Mouse (Mus musculus) cerebellum, postnatal 25 days (tissue): ENCODE results near the gene Slc22a14.
A peak's percentile ranks its signal among the peaks of the same experiment; 100 is the strongest.
"Not testable (repeated sequence)": the region's sequence is repeated elsewhere in the genome, so short reads cannot be mapped to it uniquely, and the experiment has no call there.

Experiments used
- DNase-seq, 2 experiments: peaks; one replicate each; pipeline ENCODE4 v3.0.0; 2021; ENCODE audit warnings: mixed read lengths in 2 of 2

Slc22a14 gene

GRCm38 (mm10) chr9:119365284-119365683 lies at the start of gene Slc22a14:
Gene Slc22a14 (minus strand): TSS chr9:119365553.
- DNase-seq: no peak

- no peak for DNase-seq
These were observed 44.5 kb upstream of the Slc22a14 start for GRCm38 (mm10) chr9:119409864-119410263.

- no peak for DNase-seq
These were observed 43.7 kb upstream of the Slc22a14 start for GRCm38 (mm10) chr9:119408898-119409664.

- DNase-seq: peak in 1 of 2 experiments; percentile 35
These were observed 42.5 kb upstream of the Slc22a14 start for GRCm38 (mm10) chr9:119407884-119408283.

- DNase-seq: no peak
These were observed 38.7 kb upstream of the Slc22a14 start for GRCm38 (mm10) chr9:119404090-119404489.

- DNase-seq: peak in 1 of 2 experiments; percentile 56
These were observed 37.9 kb upstream of the Slc22a14 start for GRCm38 (mm10) chr9:119403236-119403641.

- peak; percentile 66 to 74 for DNase-seq
These were observed 37.2 kb upstream of the Slc22a14 start for GRCm38 (mm10) chr9:119402253-119403235.

GRCm38 (mm10) chr9:119401801-119402214 lies 36.5 kb upstream of the Slc22a14 start, which contains the start of gene Acvr2b:
Gene Acvr2b (plus strand): TSS chr9:119402118.
- DNase-seq: peak; percentile 92 to 97

GRCm38 (mm10) chr9:119401351-119401750 lies 36.0 kb upstream of the Slc22a14 start:
- peak in 1 of 2 experiments; percentile 23 for DNase-seq

GRCm38 (mm10) chr9:119394808-119395207 lies 29.5 kb upstream of the Slc22a14 start:
- DNase-seq: no peak

- no peak for DNase-seq
These were observed 24.9 kb upstream of the Slc22a14 start for GRCm38 (mm10) chr9:119390214-119390613.

GRCm38 (mm10) chr9:119388956-119389355 lies 23.6 kb upstream of the Slc22a14 start:
- no peak for DNase-seq

- no peak for DNase-seq
These were observed 17.2 kb upstream of the Slc22a14 start for GRCm38 (mm10) chr9:119382603-119383002.

- no peak for DNase-seq
These were observed 12.9 kb upstream of the Slc22a14 start for GRCm38 (mm10) chr9:119378231-119378630.

- DNase-seq: no peak
These were observed 10.2 kb upstream of the Slc22a14 start for GRCm38 (mm10) chr9:119375556-119375955.

GRCm38 (mm10) chr9:119375008-119375407 lies 9.7 kb upstream of the Slc22a14 start:
- no peak for DNase-seq

- DNase-seq: no peak
These were observed 5.9 kb upstream of the Slc22a14 start for GRCm38 (mm10) chr9:119371251-119371650.

- not testable (repeated sequence) for DNase-seq
These were observed 5.4 kb upstream of the Slc22a14 start for GRCm38 (mm10) chr9:119370770-119371169.

- DNase-seq: no peak
These were observed 3.0 kb upstream of the Slc22a14 start for GRCm38 (mm10) chr9:119368367-119368766.

- no peak for DNase-seq
These were observed 2.1 kb downstream of the Slc22a14 start for GRCm38 (mm10) chr9:119363229-119363628.

GRCm38 (mm10) chr9:119361416-119361815 lies 3.9 kb downstream of the Slc22a14 start:
- no peak for DNase-seq

GRCm38 (mm10) chr9:119358058-119358429 lies 7.3 kb downstream of the Slc22a14 start:
- DNase-seq: no peak

GRCm38 (mm10) chr9:119357331-119358057 lies 7.9 kb downstream of the Slc22a14 start, which contains the start of gene Xylb:
Gene Xylb (plus strand): TSS chr9:119357381.
- DNase-seq: peak; percentile 92 to 96
